ENCODE assay signal across 16 mouse cellular contexts in genomic region chr17:26645411-26645854, GRCm38 (mm10). TPM values are rescaled to one million over a fixed set of nuclear protein-coding genes. Genes with fewer than 3 reads are reported as not detected.
DNase-seq lines count a peak whose midpoint lies in the region; ATAC-seq and TF ChIP-seq lines count a peak whose summit lies in the region.
"Had no signal": no experiment of that assay in that cellular context is flagged by ENCODE, and none has a peak within 500 bp of the region (broad histone marks: within the 10 kb centered on the region; RNA-seq: fewer than 3 reads in every experiment).

No protein-coding gene starts in this region.

- TF ChIP-seq EP300 in heart, postnatal 0 days (IDR thresholded peaks at IDR 0.05; ENCODE audit: low read depth) = no peak; the same call in 1 of the 2 replicates

- no peaks in the 10 kb centered on the region for H3K27me3 ChIP-seq in hindbrain, embryonic 10.5 days (ENCODE audit: insufficient read depth, poor library complexity, severe bottlenecking)
- H3K27me3 ChIP-seq in hindbrain, postnatal 0 days (ENCODE audit: insufficient read depth, low read length) = no peaks in the 10 kb centered on the region
- H3K27me3 ChIP-seq in heart, postnatal 0 days (ENCODE audit: control insufficient read depth, insufficient read depth, low read length) = no peaks in the 10 kb centered on the region
- no peaks in the 10 kb centered on the region for H3K27me3 ChIP-seq in midbrain, embryonic 14.5 days (ENCODE audit: control insufficient read depth, insufficient read depth, low read length)
- H3K27me3 ChIP-seq: kidney, embryonic 15.5 days; stomach, embryonic 15.5 days had no signal

- no peak overlapping the region for H3K4me3 ChIP-seq in gastrocnemius, adult 2 months
- H3K4me3 ChIP-seq in hindbrain, embryonic 10.5 days = no peak overlapping the region
- H3K4me3 ChIP-seq in hindbrain, postnatal 0 days (ENCODE audit: low read length) = no peak overlapping the region
- H3K4me3 ChIP-seq in heart, postnatal 0 days (ENCODE audit: low read depth, low read length) = no peak overlapping the region
- no peak overlapping the region for H3K4me3 ChIP-seq in midbrain, embryonic 14.5 days (replicated peaks; ENCODE audit: low read depth, low read length)
- H3K4me3 ChIP-seq: kidney, embryonic 15.5 days; stomach, embryonic 15.5 days had no signal

- peaks cover 98% of the 10 kb centered on the region for H3K36me3 ChIP-seq in hindbrain, embryonic 10.5 days
- H3K36me3 ChIP-seq in hindbrain, postnatal 0 days (ENCODE audit: insufficient read depth, low read length) = peaks cover 57% of the 10 kb centered on the region
- peaks cover 41% of the 10 kb centered on the region for H3K36me3 ChIP-seq in heart, postnatal 0 days (replicated peaks; ENCODE audit: control insufficient read depth, insufficient read depth, low read length)
- peaks cover 78% of the 10 kb centered on the region for H3K36me3 ChIP-seq in midbrain, embryonic 14.5 days (ENCODE audit: control insufficient read depth, insufficient read depth, low read length)

- H3K9me3 ChIP-seq in hindbrain, embryonic 10.5 days = no peaks in the 10 kb centered on the region
- no peaks in the 10 kb centered on the region for H3K9me3 ChIP-seq in hindbrain, postnatal 0 days (ENCODE audit: low read length)
- no peaks in the 10 kb centered on the region for H3K9me3 ChIP-seq in heart, postnatal 0 days (replicated peaks; ENCODE audit: control insufficient read depth, low read length)
- no peaks in the 10 kb centered on the region for H3K9me3 ChIP-seq in midbrain, embryonic 14.5 days (ENCODE audit: control insufficient read depth, low read length)
- H3K9me3 ChIP-seq: kidney, embryonic 15.5 days; stomach, embryonic 15.5 days had no signal

- H3K4me2 ChIP-seq in hindbrain, postnatal 0 days (ENCODE audit: low read depth, low read length) = no peak overlapping the region
- no peak overlapping the region for H3K4me2 ChIP-seq in heart, postnatal 0 days (ENCODE audit: low read depth, low read length)
- H3K4me2 ChIP-seq in midbrain, embryonic 14.5 days (ENCODE audit: low read length) = no peak overlapping the region
- H3K4me2 ChIP-seq: kidney, embryonic 15.5 days; stomach, embryonic 15.5 days had no signal

- WGBS in hindbrain, embryonic 10.5 days = 92% methylated on average over 8 of the region's 8 CpGs
- 91% methylated on average over 8 of the region's 8 CpGs for WGBS in hindbrain, postnatal 0 days
- WGBS in heart, postnatal 0 days = 37% methylated on average over 8 of the region's 8 CpGs
- WGBS in midbrain, embryonic 14.5 days = 96% methylated on average over 8 of the region's 8 CpGs

- H3K27ac ChIP-seq in gastrocnemius, adult 2 months = peak overlapping the region; percentile 6; the same call in 1 of the 2 replicates
- peak overlapping the region; percentile 79 for H3K27ac ChIP-seq in hindbrain, embryonic 10.5 days
- no peak overlapping the region for H3K27ac ChIP-seq in hindbrain, postnatal 0 days
- peak overlapping the region; percentile 27; the same call in 1 of the 2 replicates for H3K27ac ChIP-seq in heart, postnatal 0 days (ENCODE audit: low read depth)
- 0 out of 2 replicates have a peak overlapping the region, but pooled peaks have one; percentile 46 for H3K27ac ChIP-seq in midbrain, embryonic 14.5 days (replicated peaks; ENCODE audit: low read depth, low read length)
- H3K27ac ChIP-seq: kidney, embryonic 15.5 days; stomach, embryonic 15.5 days had no signal

- peak; percentile 13 for DNase-seq in gastrocnemius, adult 2 months
- DNase-seq in gastrocnemius, postnatal 25 days = no peak
- no peak for DNase-seq in hindbrain, embryonic 10.5 days (ENCODE audit: low spot score)
- no peak for DNase-seq in hindbrain, postnatal 0 days (ENCODE audit: low spot score)
- peak; percentile 65 for DNase-seq in heart, postnatal 0 days (ENCODE audit: low spot score)
- no peak for DNase-seq in midbrain, embryonic 14.5 days
- DNase-seq in left cerebral cortex, adult 8-10 months (ENCODE audit: low spot score in 2 of 2) = no peak
- DNase-seq: adrenal gland, postnatal 14 days; cerebellum, adult 2 months; lung, adult 18-20 months; lung, postnatal 36 days; right cerebral cortex, postnatal 14 days; thymus, adult 2 months had no signal

- no peak for ATAC-seq in hindbrain, postnatal 0 days
- ATAC-seq in heart, postnatal 0 days (ENCODE audit: insufficient read depth, low read depth) = peak; percentile 62
- ATAC-seq in midbrain, embryonic 14.5 days (ENCODE audit: low FRiP score, low TSS enrichment) = no peak
- ATAC-seq: activated CD4-positive, CD25-positive, alpha-beta regulatory T cell, adult 4 months had no signal

- peaks cover 19% of the 10 kb centered on the region for H3K4me1 ChIP-seq in hindbrain, embryonic 10.5 days (replicated peaks)
- H3K4me1 ChIP-seq in hindbrain, postnatal 0 days (ENCODE audit: insufficient read depth, low read length) = no peaks in the 10 kb centered on the region
- H3K4me1 ChIP-seq in heart, postnatal 0 days (ENCODE audit: control insufficient read depth, insufficient read depth) = 0 out of 2 replicates have a peak, but pooled peaks cover 6% of the 10 kb centered on the region
- H3K4me1 ChIP-seq in midbrain, embryonic 14.5 days (ENCODE audit: control insufficient read depth, insufficient read depth, low read length) = 0 out of 2 replicates have a peak, but pooled peaks cover 6% of the 10 kb centered on the region
- H3K4me1 ChIP-seq: stomach, embryonic 15.5 days had no signal

- TF ChIP-seq CTCF in gastrocnemius, adult 2 months (IDR thresholded peaks at IDR 0.05) = no peak
- no peak for TF ChIP-seq CTCF in hindbrain, postnatal 0 days (IDR thresholded peaks at IDR 0.05; ENCODE audit: low read depth)
- TF ChIP-seq CTCF in heart, postnatal 0 days (IDR thresholded peaks at IDR 0.05; ENCODE audit: low read depth) = no peak

- H3K9ac ChIP-seq in hindbrain, postnatal 0 days (replicated peaks; ENCODE audit: low read length) = no peak overlapping the region
- H3K9ac ChIP-seq in heart, postnatal 0 days (replicated peaks; ENCODE audit: low read depth, low read length) = no peak overlapping the region
- no peak overlapping the region for H3K9ac ChIP-seq in midbrain, embryonic 14.5 days (replicated peaks; ENCODE audit: low read length)
- H3K9ac ChIP-seq: kidney, embryonic 15.5 days; stomach, embryonic 15.5 days had no signal

- intact Hi-C loops in gastrocnemius, adult 2 months (cut with DNase I) = no loop called here

RNA-seq across cellular contexts. Expression of gene Atp6v0e, which starts 17.6 kb away (rescaled TPM):
- 10 to 100 TPM; 28.7 to 31.2 TPM for total RNA-seq in gastrocnemius, adult 2 months (2021)
- total RNA-seq in gastrocnemius, postnatal 25 days (2021) = 10 to 100 TPM; 29.7 to 43.1 TPM
- polyA plus RNA-seq in hindbrain, embryonic 10.5 days (2016; fragmentation: Nextera tagmentation; extraction: Ambion mirVana) = 140 and 149 TPM in 2 replicates
- total RNA-seq in hindbrain, postnatal 0 days (2014; rRNA removed) = 98.2 and 124 TPM in 2 replicates
- 121 and 133 TPM in 2 replicates for polyA plus RNA-seq in hindbrain, postnatal 0 days (2015; fragmentation: Nextera tagmentation; extraction: Ambion mirVana)
- total RNA-seq in heart, postnatal 0 days (2014; rRNA removed; ENCODE audit: low replicate concordance) = 224 and 298 TPM in 2 replicates
- polyA plus RNA-seq in heart, postnatal 0 days (2015; fragmentation: Nextera tagmentation; extraction: Ambion mirVana) = 206 and 223 TPM in 2 replicates
- polyA plus RNA-seq in midbrain, embryonic 14.5 days (2014; fragmentation: Nextera tagmentation; extraction: Ambion mirVana) = 85.5 and 90.5 TPM in 2 replicates
- total RNA-seq in left cerebral cortex, adult 8-10 months (2022) = 10 to 100 TPM; 34.5 to 46.9 (median 43.4) TPM

Comparison
In these comparisons a context has a peak if more than half of its experiments do, and no peak if none do; other contexts are left out.
1. DNase-seq: peak in gastrocnemius, adult 2 months (single experiment) and heart, postnatal 0 days (single experiment); none in gastrocnemius, postnatal 25 days (single experiment), hindbrain, embryonic 10.5 days (single experiment), hindbrain, postnatal 0 days (single experiment), midbrain, embryonic 14.5 days (single experiment) and left cerebral cortex, adult 8-10 months (0 of 2).